Mouse (Mus musculus) layer of hippocampus, adult 9-11 months (tissue): Measurements from ENCODE around the gene Uspl1.
A peak's percentile ranks its signal among the peaks of the same experiment; 100 is the strongest.

ENCODE experiments used
- DNase-seq: peaks from one replicate; pipeline ENCODE4 v3.0.0; 2022

Uspl1 gene

GRCm38 (mm10) chr5:149168816-149169215, 15.3 kb upstream of the Uspl1 start:
- peak; percentile 15 for DNase-seq

GRCm38 (mm10) chr5:149170841-149171588, 13.1 kb upstream of the Uspl1 start:
- DNase-seq, result no peak

- DNase-seq, result no peak
Measured at GRCm38 (mm10) chr5:149172246-149172645, 11.9 kb upstream of the Uspl1 start.

- DNase-seq, result no peak
Measured at GRCm38 (mm10) chr5:149174527-149174926, 9.6 kb upstream of the Uspl1 start.

GRCm38 (mm10) chr5:149175736-149176135, 8.4 kb upstream of the Uspl1 start:
- DNase-seq, result no peak

- DNase-seq, result no peak
Measured at GRCm38 (mm10) chr5:149178095-149178494, 6.1 kb upstream of the Uspl1 start.

GRCm38 (mm10) chr5:149179826-149180225, 4.3 kb upstream of the Uspl1 start:
- DNase-seq, result no peak

- DNase-seq, result no peak
Measured at GRCm38 (mm10) chr5:149182186-149182870, 1.8 kb upstream of the Uspl1 start.

- DNase-seq, result no peak
Measured at GRCm38 (mm10) chr5:149183122-149183521, 1.0 kb upstream of the Uspl1 start.

- DNase-seq, result no peak
Measured at GRCm38 (mm10) chr5:149183721-149184103, 438 bp upstream of the Uspl1 start.

- peak; percentile 47 for DNase-seq
Measured at GRCm38 (mm10) chr5:149184844-149185186, 665 bp downstream of the Uspl1 start.

- no peak for DNase-seq
Measured at GRCm38 (mm10) chr5:149185806-149186205, 1.7 kb downstream of the Uspl1 start.

- DNase-seq, result no peak
Measured at GRCm38 (mm10) chr5:149190160-149190559, 6.0 kb downstream of the Uspl1 start.

GRCm38 (mm10) chr5:149196611-149197010, 12.5 kb downstream of the Uspl1 start:
- DNase-seq, result no peak

- DNase-seq, result no peak
Measured at GRCm38 (mm10) chr5:149198782-149199181, 14.6 kb downstream of the Uspl1 start.

- no peak for DNase-seq
Measured at GRCm38 (mm10) chr5:149202941-149203340, 18.8 kb downstream of the Uspl1 start.

GRCm38 (mm10) chr5:149203796-149204375, 19.7 kb downstream of the Uspl1 start:
- DNase-seq, result no peak

GRCm38 (mm10) chr5:149204822-149205221, 20.7 kb downstream of the Uspl1 start:
- DNase-seq, result no peak

GRCm38 (mm10) chr5:149205265-149205664, 21.1 kb downstream of the Uspl1 start:
- DNase-seq, result no peak

GRCm38 (mm10) chr5:149206286-149206685, 22.1 kb downstream of the Uspl1 start:
- DNase-seq, result no peak

GRCm38 (mm10) chr5:149207661-149208060, 23.5 kb downstream of the Uspl1 start:
- DNase-seq, result no peak

GRCm38 (mm10) chr5:149208776-149209175, 24.6 kb downstream of the Uspl1 start:
- no peak for DNase-seq

GRCm38 (mm10) chr5:149209328-149209727, 25.2 kb downstream of the Uspl1 start:
- DNase-seq, result no peak

GRCm38 (mm10) chr5:149211041-149211440, 26.9 kb downstream of the Uspl1 start:
- DNase-seq, result no peak
